ENCODE assay signal across 11 mouse cellular contexts in genomic region chr4:116371676-116372075, GRCm38 (mm10).
DNase-seq lines count a peak whose midpoint lies in the region; ATAC-seq and TF ChIP-seq lines count a peak whose summit lies in the region.
"Had no signal": no experiment of that assay in that cellular context is flagged by ENCODE, and none has a peak within 500 bp of the region (broad histone marks: within the 10 kb centered on the region; RNA-seq: fewer than 3 reads in every experiment).

No protein-coding gene starts in this region.

- peaks cover 2% of the 10 kb centered on the region; the same call in 1 of the 2 replicates for H3K4me1 ChIP-seq in hindbrain, embryonic 14.5 days (replicated peaks; ENCODE audit: control insufficient read depth, insufficient read depth, low read length)
- no peaks in the 10 kb centered on the region for H3K4me1 ChIP-seq in hindbrain, embryonic 12.5 days
- H3K4me1 ChIP-seq in intestine, postnatal 0 days (replicated peaks; ENCODE audit: control insufficient read depth, insufficient read depth, low read length) = no peaks in the 10 kb centered on the region
- H3K4me1 ChIP-seq: embryonic facial prominence, embryonic 13.5 days; stomach, embryonic 15.5 days had no signal

- no peak overlapping the region for H3K27ac ChIP-seq in hindbrain, embryonic 14.5 days
- H3K27ac ChIP-seq in hindbrain, embryonic 12.5 days = no peak overlapping the region
- H3K27ac ChIP-seq in gastrocnemius, adult 2 months = peak overlapping the region; percentile 94
- H3K27ac ChIP-seq in intestine, postnatal 0 days (ENCODE audit: low read depth, low read length) = no peak overlapping the region
- H3K27ac ChIP-seq: embryonic facial prominence, embryonic 13.5 days; lung, embryonic 15.5 days; stomach, embryonic 15.5 days had no signal

- no peak overlapping the region for H3K4me2 ChIP-seq in hindbrain, embryonic 14.5 days (replicated peaks)
- no peak overlapping the region for H3K4me2 ChIP-seq in hindbrain, embryonic 12.5 days (replicated peaks)
- H3K4me2 ChIP-seq in intestine, postnatal 0 days (replicated peaks; ENCODE audit: low read depth) = no peak overlapping the region
- H3K4me2 ChIP-seq: embryonic facial prominence, embryonic 13.5 days; lung, embryonic 15.5 days; stomach, embryonic 15.5 days had no signal

- no peak for ATAC-seq in hindbrain, embryonic 14.5 days (ENCODE audit: low FRiP score)
- no peak for ATAC-seq in hindbrain, embryonic 12.5 days (ENCODE audit: low FRiP score)
- no peak for ATAC-seq in intestine, postnatal 0 days

- H3K27me3 ChIP-seq in hindbrain, embryonic 14.5 days (ENCODE audit: control insufficient read depth, insufficient read depth, low read length) = no peaks in the 10 kb centered on the region
- H3K27me3 ChIP-seq in hindbrain, embryonic 12.5 days = no peaks in the 10 kb centered on the region
- H3K27me3 ChIP-seq in intestine, postnatal 0 days (replicated peaks; ENCODE audit: control insufficient read depth, insufficient read depth, low read length) = no peaks in the 10 kb centered on the region
- H3K27me3 ChIP-seq: embryonic facial prominence, embryonic 13.5 days; lung, embryonic 15.5 days; stomach, embryonic 15.5 days had no signal

- 63% methylated on average over 1 of the region's 1 CpGs for WGBS in hindbrain, embryonic 14.5 days
- WGBS in hindbrain, embryonic 12.5 days = 82% methylated on average over 1 of the region's 1 CpGs
- WGBS in intestine, postnatal 0 days = 81% methylated on average over 1 of the region's 1 CpGs

- no peaks in the 10 kb centered on the region for H3K36me3 ChIP-seq in hindbrain, embryonic 14.5 days (replicated peaks; ENCODE audit: control insufficient read depth, insufficient read depth)
- no peaks in the 10 kb centered on the region for H3K36me3 ChIP-seq in hindbrain, embryonic 12.5 days
- H3K36me3 ChIP-seq in intestine, postnatal 0 days (ENCODE audit: control insufficient read depth, insufficient read depth) = no peaks in the 10 kb centered on the region
- H3K36me3 ChIP-seq: embryonic facial prominence, embryonic 13.5 days; lung, embryonic 15.5 days; stomach, embryonic 15.5 days had no signal

- intact Hi-C loops in gastrocnemius, adult 2 months (cut with DNase I) = no loop called here

- no peak overlapping the region for H3K9ac ChIP-seq in hindbrain, embryonic 14.5 days
- H3K9ac ChIP-seq in hindbrain, embryonic 12.5 days = no peak overlapping the region
- no peak overlapping the region for H3K9ac ChIP-seq in intestine, postnatal 0 days (ENCODE audit: low read depth, low read length)
- H3K9ac ChIP-seq: embryonic facial prominence, embryonic 13.5 days; lung, embryonic 15.5 days; stomach, embryonic 15.5 days had no signal

- peak; percentile 34 for DNase-seq in hindbrain, embryonic 14.5 days (ENCODE audit: low spot score)
- DNase-seq in adrenal gland, adult 2 months = peak; percentile 43
- DNase-seq in gastrocnemius, adult 2 months = peak; percentile 85
- DNase-seq in kidney, postnatal 4 days = peak; percentile 8 to 17
- DNase-seq in lung, postnatal 25 days (ENCODE audit: low spot score) = peak; percentile 61
- no peak for DNase-seq in retina, embryonic 14.5 days (ENCODE audit: low spot score)

- H3K9me3 ChIP-seq in hindbrain, embryonic 14.5 days (ENCODE audit: control insufficient read depth, low read length) = no peaks in the 10 kb centered on the region
- no peaks in the 10 kb centered on the region for H3K9me3 ChIP-seq in hindbrain, embryonic 12.5 days (replicated peaks)
- no peaks in the 10 kb centered on the region for H3K9me3 ChIP-seq in intestine, postnatal 0 days (ENCODE audit: control insufficient read depth)
- H3K9me3 ChIP-seq: embryonic facial prominence, embryonic 13.5 days; lung, embryonic 15.5 days; stomach, embryonic 15.5 days had no signal

- no peak overlapping the region for H3K4me3 ChIP-seq in hindbrain, embryonic 14.5 days (replicated peaks; ENCODE audit: low read length)
- H3K4me3 ChIP-seq in hindbrain, embryonic 12.5 days = no peak overlapping the region
- peak overlapping the region; percentile 69 for H3K4me3 ChIP-seq in gastrocnemius, adult 2 months
- H3K4me3 ChIP-seq in intestine, postnatal 0 days (ENCODE audit: low read depth, low read length) = no peak overlapping the region
- H3K4me3 ChIP-seq: embryonic facial prominence, embryonic 13.5 days; lung, embryonic 15.5 days; stomach, embryonic 15.5 days had no signal

- no peak for TF ChIP-seq CTCF in gastrocnemius, adult 2 months (IDR thresholded peaks at IDR 0.05)
- TF ChIP-seq CTCF in intestine, postnatal 0 days (IDR thresholded peaks at IDR 0.05; ENCODE audit: low read depth) = no peak
